Mouse (Mus musculus): ENCODE results near the gene Prkcb. TPM values are rescaled to one million over a fixed set of nuclear protein-coding genes. Genes with fewer than 3 reads are reported as not detected.

Prkcb gene
- total and polyA plus RNA-seq, 2 experiments from 2014 or later = 196 to 307 TPM

DNA sequence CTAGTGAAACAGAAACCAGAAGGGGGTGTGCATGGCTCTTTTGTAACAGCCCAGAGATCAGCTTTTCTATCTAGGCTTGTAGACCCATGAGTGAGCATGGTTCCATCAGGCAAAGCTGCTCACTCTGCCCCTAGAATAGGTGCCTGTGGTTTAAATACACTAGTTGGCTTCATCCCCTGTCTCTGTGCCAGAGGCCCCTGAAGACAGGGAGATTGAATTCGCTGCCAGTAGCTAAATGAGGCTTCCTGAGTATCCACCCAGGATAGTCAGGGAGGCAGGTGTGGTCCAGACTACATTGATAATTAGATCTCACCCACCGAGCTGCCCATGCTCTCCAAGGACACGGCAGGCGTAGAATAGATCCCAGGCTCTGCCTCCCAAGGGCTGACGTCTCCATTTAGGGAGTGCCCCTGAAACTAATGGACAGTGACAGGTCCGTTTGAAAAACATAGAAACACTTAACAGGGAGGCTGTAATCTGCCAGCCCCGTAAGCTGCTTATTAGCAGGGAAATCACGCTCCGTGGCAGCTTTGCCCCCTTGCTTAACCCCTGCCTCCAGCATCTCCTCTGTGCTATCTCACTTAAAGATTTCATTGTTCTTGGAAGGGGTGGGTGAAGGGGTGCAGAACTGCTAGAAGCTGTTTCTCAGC, 333.7 kb downstream of the Prkcb start:
- WGBS = 14% methylated on average over 9 of the region's 9 CpGs
- 0 out of 2 replicates have a peak, but pooled peaks cover 5% of the 10 kb centered on the region for H3K36me3 ChIP-seq (ENCODE audit: insufficient read depth, low read length)
- TF ChIP-seq CTCF (IDR thresholded peaks at IDR 0.05) = peak; percentile 13; the same call in 1 of the 2 replicates
- H3K9ac ChIP-seq (replicated peaks; ENCODE audit: low read length, poor library complexity, severe bottlenecking) = 0 out of 2 replicates have a peak overlapping the region, but pooled peaks have one; percentile 4
- DNase-seq (ENCODE audit: low spot score) (peak; percentile 74), ATAC-seq (ENCODE audit: low FRiP score) (peak; percentile 52; the same call in 1 of the 2 replicates)
- H3K4me1 ChIP-seq (ENCODE audit: insufficient read depth, low read length) = peaks cover 7% of the 10 kb centered on the region; the same call in 1 of the 2 replicates
- H3K4me3 ChIP-seq (ENCODE audit: low read depth, low read length) = no peak overlapping the region
- 0 out of 2 replicates have a peak overlapping the region, but pooled peaks have one; percentile 12 for H3K27ac ChIP-seq (ENCODE audit: low read depth, low read length)
- no peaks in the 10 kb centered on the region for H3K27me3 ChIP-seq (ENCODE audit: insufficient read depth, low read length)
- no peak overlapping the region for H3K4me2 ChIP-seq (ENCODE audit: low read depth, low read length, poor library complexity, severe bottlenecking)
- no peaks in the 10 kb centered on the region for H3K9me3 ChIP-seq (ENCODE audit: low read length)

DNA sequence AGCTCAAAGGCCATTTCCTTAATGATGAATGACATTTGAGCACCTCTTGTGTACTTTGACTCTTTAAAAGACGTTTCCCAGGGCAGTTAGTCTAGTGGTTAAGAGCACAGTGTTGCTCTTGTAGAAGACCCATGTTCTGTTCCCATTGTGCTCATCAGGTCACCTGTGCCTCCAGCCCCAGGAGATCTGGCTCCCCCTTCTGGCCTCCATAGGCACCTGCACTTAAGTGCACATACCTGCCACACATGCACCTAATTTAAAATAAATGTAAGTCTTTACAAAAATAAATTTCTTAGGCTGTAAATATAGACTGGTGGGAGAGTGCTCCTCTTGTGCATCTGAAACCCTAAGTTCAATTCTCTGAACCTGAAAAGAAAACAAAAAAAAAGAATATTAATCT, 335.2 kb downstream of the Prkcb start:
- no peaks in the 10 kb centered on the region for H3K27me3 ChIP-seq (ENCODE audit: insufficient read depth, low read length)
- no peak overlapping the region for H3K27ac ChIP-seq (ENCODE audit: low read depth, low read length)
- 0 out of 2 replicates have a peak, but pooled peaks cover 5% of the 10 kb centered on the region for H3K36me3 ChIP-seq (ENCODE audit: insufficient read depth, low read length)
- 75% methylated on average over 1 of the region's 1 CpGs for WGBS
- peaks cover 7% of the 10 kb centered on the region; the same call in 1 of the 2 replicates for H3K4me1 ChIP-seq (ENCODE audit: insufficient read depth, low read length)
- H3K4me2 ChIP-seq (ENCODE audit: low read depth, low read length, poor library complexity, severe bottlenecking) = no peak overlapping the region
- H3K9me3 ChIP-seq (ENCODE audit: low read length) = no peaks in the 10 kb centered on the region
- peak; percentile 25; the same call in 1 of the 2 replicates for TF ChIP-seq CTCF (IDR thresholded peaks at IDR 0.05)
- no peak for DNase-seq (ENCODE audit: low spot score)
- no peak overlapping the region for H3K4me3 ChIP-seq (ENCODE audit: low read depth, low read length)
- H3K9ac ChIP-seq (replicated peaks; ENCODE audit: low read length, poor library complexity, severe bottlenecking) = no peak overlapping the region
- ATAC-seq (ENCODE audit: low FRiP score) = no peak

DNA sequence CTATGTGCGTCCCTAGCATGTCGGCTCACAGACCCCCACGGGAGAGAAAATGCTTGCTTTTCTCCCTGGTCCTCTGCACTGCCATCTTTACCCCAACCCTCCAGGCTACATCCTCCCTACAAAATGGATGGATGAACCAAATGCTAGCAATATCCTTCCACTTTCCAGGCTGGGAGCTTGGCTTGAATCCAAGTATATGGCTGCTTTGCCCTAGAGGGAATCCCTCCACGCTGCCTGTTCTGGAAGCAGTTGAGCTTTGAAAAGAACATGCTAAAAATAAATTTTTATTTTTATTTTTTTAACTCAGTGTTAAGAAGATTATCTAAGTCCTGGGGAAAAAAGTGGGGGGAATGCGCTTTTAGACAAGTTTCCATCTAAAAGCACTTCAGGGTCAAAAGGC, 339.5 kb downstream of the Prkcb start:
- 79% methylated on average over 5 of the region's 5 CpGs for WGBS
- Histone ChIP-seq H3K4me1 (ENCODE audit: insufficient read depth, low read length) (no peaks in the 10 kb centered on the region), H3K9ac (replicated peaks; ENCODE audit: low read length, poor library complexity, severe bottlenecking) (no peak overlapping the region), H3K27ac (ENCODE audit: low read depth, low read length) (no peak overlapping the region), H3K36me3 (ENCODE audit: insufficient read depth, low read length) (0 out of 2 replicates have a peak, but pooled peaks cover 5% of the 10 kb centered on the region), H3K9me3 (ENCODE audit: low read length) (no peaks in the 10 kb centered on the region), H3K4me3 (ENCODE audit: low read depth, low read length) (no peak overlapping the region), H3K27me3 (ENCODE audit: insufficient read depth, low read length) (no peaks in the 10 kb centered on the region), H3K4me2 (ENCODE audit: low read depth, low read length, poor library complexity, severe bottlenecking) (no peak overlapping the region)
- no peak for TF ChIP-seq CTCF (IDR thresholded peaks at IDR 0.05)
- no peak for DNase-seq (ENCODE audit: low spot score)
- ATAC-seq (ENCODE audit: low FRiP score) = no peak

DNA sequence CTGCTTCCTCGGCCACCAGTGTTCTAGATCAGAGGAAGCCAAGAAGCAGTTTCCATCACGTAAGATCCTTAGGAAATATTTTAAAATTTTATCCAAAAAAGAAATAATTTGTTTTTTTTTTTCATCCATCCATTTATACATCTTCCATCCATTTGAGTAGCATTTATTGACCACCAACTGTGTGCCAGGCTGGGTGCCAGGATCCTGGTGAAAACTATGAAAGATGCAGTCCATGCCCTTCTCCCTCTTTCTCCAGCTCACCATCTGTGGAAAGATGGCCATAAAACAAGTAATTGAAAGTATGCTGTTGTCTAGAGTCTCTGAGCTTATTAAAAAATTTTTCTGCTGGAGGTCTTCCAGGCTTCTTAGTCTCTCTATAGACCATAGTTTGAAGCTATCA, 341.8 kb downstream of the Prkcb start:
- Histone ChIP-seq H3K36me3 (ENCODE audit: insufficient read depth, low read length) (0 out of 2 replicates have a peak, but pooled peaks cover 5% of the 10 kb centered on the region), H3K4me3 (ENCODE audit: low read depth, low read length) (no peak overlapping the region), H3K4me2 (ENCODE audit: low read depth, low read length, poor library complexity, severe bottlenecking) (no peak overlapping the region), H3K27ac (ENCODE audit: low read depth, low read length) (no peak overlapping the region), H3K27me3 (ENCODE audit: insufficient read depth, low read length) (no peaks in the 10 kb centered on the region), H3K9me3 (ENCODE audit: low read length) (no peaks in the 10 kb centered on the region), H3K9ac (replicated peaks; ENCODE audit: low read length, poor library complexity, severe bottlenecking) (no peak overlapping the region), H3K4me1 (ENCODE audit: insufficient read depth, low read length) (no peaks in the 10 kb centered on the region)
- WGBS = 93% methylated on average over 2 of the region's 2 CpGs
- DNase-seq (ENCODE audit: low spot score) (no peak), ATAC-seq (ENCODE audit: low FRiP score) (no peak)
- no peak for TF ChIP-seq CTCF (IDR thresholded peaks at IDR 0.05)

DNA sequence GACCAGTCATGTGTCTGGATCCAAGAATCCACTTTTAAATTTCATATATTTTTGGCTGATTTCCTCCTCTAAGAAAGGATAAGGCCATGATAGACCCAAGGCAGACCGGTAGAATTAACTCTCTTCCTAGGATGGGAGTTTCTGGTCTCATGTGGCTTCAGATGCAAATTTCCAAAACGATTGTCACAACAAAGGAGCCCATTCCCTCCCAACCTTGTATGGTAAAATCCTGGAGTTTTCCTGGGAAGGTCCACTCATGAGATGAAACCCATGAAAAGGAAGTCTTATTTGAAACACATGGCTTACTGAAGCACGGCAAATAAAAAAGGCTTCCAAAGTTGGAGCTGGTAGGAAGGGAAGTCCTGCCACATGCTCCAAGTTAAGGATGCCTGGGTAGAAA, 342.6 kb downstream of the Prkcb start:
- WGBS = 62% methylated on average over 3 of the region's 3 CpGs

DNA sequence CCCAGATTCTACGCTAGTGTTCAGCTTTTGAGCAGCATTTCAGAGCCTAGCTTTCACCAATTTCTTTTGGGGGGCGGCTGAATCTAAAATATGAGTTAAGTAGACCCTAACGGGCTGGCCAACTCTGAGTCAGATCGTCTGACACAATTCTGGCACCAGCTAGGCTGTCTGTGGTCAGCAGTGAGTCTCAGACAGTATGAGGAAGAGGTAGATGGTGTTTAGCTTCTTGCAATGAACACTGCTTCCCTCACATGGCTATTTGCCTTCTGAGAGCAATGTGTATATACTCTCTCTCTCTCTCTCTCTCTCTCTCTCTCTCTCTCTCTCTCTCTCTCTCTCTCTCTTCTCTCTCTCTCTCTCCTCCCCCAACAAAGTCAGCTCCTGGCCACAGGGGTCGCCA, 344.4 kb downstream of the Prkcb start:
- WGBS = 83% methylated on average over 5 of the region's 5 CpGs
- Histone ChIP-seq H3K9me3 (ENCODE audit: low read length) (no peaks in the 10 kb centered on the region), H3K4me2 (ENCODE audit: low read depth, low read length, poor library complexity, severe bottlenecking) (no peak overlapping the region), H3K4me3 (ENCODE audit: low read depth, low read length) (no peak overlapping the region), H3K27ac (ENCODE audit: low read depth, low read length) (no peak overlapping the region), H3K9ac (replicated peaks; ENCODE audit: low read length, poor library complexity, severe bottlenecking) (no peak overlapping the region), H3K4me1 (ENCODE audit: insufficient read depth, low read length) (no peaks in the 10 kb centered on the region), H3K27me3 (ENCODE audit: insufficient read depth, low read length) (no peaks in the 10 kb centered on the region), H3K36me3 (ENCODE audit: insufficient read depth, low read length) (no peaks in the 10 kb centered on the region)
- DNase-seq (ENCODE audit: low spot score) (no peak), ATAC-seq (ENCODE audit: low FRiP score) (no peak)
- TF ChIP-seq CTCF (IDR thresholded peaks at IDR 0.05) = peak; percentile 20

More for the DNA sequence above, 342.6 kb downstream of the Prkcb start:
- Histone ChIP-seq H3K36me3 (ENCODE audit: insufficient read depth, low read length) (0 out of 2 replicates have a peak, but pooled peaks cover 5% of the 10 kb centered on the region), H3K4me3 (ENCODE audit: low read depth, low read length) (no peak overlapping the region), H3K9me3 (ENCODE audit: low read length) (no peaks in the 10 kb centered on the region), H3K27me3 (ENCODE audit: insufficient read depth, low read length) (no peaks in the 10 kb centered on the region), H3K4me1 (ENCODE audit: insufficient read depth, low read length) (no peaks in the 10 kb centered on the region), H3K9ac (replicated peaks; ENCODE audit: low read length, poor library complexity, severe bottlenecking) (no peak overlapping the region), H3K4me2 (ENCODE audit: low read depth, low read length, poor library complexity, severe bottlenecking) (no peak overlapping the region), H3K27ac (ENCODE audit: low read depth, low read length) (no peak overlapping the region)
- ATAC-seq (ENCODE audit: low FRiP score) = no peak
- TF ChIP-seq CTCF (IDR thresholded peaks at IDR 0.05) = no peak
- no peak for DNase-seq (ENCODE audit: low spot score)

All from midbrain, postnatal 0 days (tissue).